In genomic region chr7:44601646-44602045, GRCm38 (mm10) we compare ENCODE assay signal across 15 mouse cellular contexts. TPM values are rescaled to one million over a fixed set of nuclear protein-coding genes. Genes with fewer than 3 reads are reported as not detected.
A peak's percentile ranks its signal among the peaks of the same experiment; 100 is the strongest.
DNase-seq lines count a peak whose midpoint lies in the region; ATAC-seq lines count a peak whose summit lies in the region.
"Had no signal": no experiment of that assay in that cellular context is flagged by ENCODE, and none has a peak within 500 bp of the region (broad histone marks: within the 10 kb centered on the region; RNA-seq: fewer than 3 reads in every experiment).

No protein-coding gene starts in this region.

- H3K9me3 ChIP-seq in heart, embryonic 10.5 days = no peaks in the 10 kb centered on the region
- H3K9me3 ChIP-seq in neural tube, embryonic 12.5 days = no peaks in the 10 kb centered on the region
- no peaks in the 10 kb centered on the region for H3K9me3 ChIP-seq in forebrain, embryonic 13.5 days (replicated peaks)
- H3K9me3 ChIP-seq: limb, embryonic 12.5 days; liver, embryonic 15.5 days; megakaryocyte, embryonic 14.5 days had no signal

- H3K27me3 ChIP-seq in heart, embryonic 10.5 days (ENCODE audit: insufficient read depth, poor library complexity, severe bottlenecking) = peaks cover 86% of the 10 kb centered on the region
- peaks cover 33% of the 10 kb centered on the region for H3K27me3 ChIP-seq in neural tube, embryonic 12.5 days (replicated peaks)
- H3K27me3 ChIP-seq in forebrain, embryonic 13.5 days = peaks cover 69% of the 10 kb centered on the region

- peaks cover 21% of the 10 kb centered on the region for H3K4me1 ChIP-seq in heart, embryonic 10.5 days
- H3K4me1 ChIP-seq in neural tube, embryonic 12.5 days = peaks cover 31% of the 10 kb centered on the region
- peaks cover 37% of the 10 kb centered on the region for H3K4me1 ChIP-seq in forebrain, embryonic 13.5 days
- H3K4me1 ChIP-seq: liver, embryonic 15.5 days had no signal

- H3K36me3 ChIP-seq in heart, embryonic 10.5 days = no peaks in the 10 kb centered on the region
- no peaks in the 10 kb centered on the region for H3K36me3 ChIP-seq in neural tube, embryonic 12.5 days
- H3K36me3 ChIP-seq in forebrain, embryonic 13.5 days (ENCODE audit: poor library complexity, severe bottlenecking) = no peaks in the 10 kb centered on the region
- H3K36me3 ChIP-seq: limb, embryonic 12.5 days; liver, embryonic 15.5 days had no signal

- H3K4me2 ChIP-seq in neural tube, embryonic 12.5 days (replicated peaks) = peak overlapping the region; percentile 57
- H3K4me2 ChIP-seq in forebrain, embryonic 13.5 days = no peak overlapping the region
- H3K4me2 ChIP-seq: limb, embryonic 12.5 days; liver, embryonic 15.5 days had no signal

- 0 out of 2 replicates have a peak overlapping the region, but pooled peaks have one; percentile 36 for H3K27ac ChIP-seq in heart, embryonic 10.5 days
- H3K27ac ChIP-seq in neural tube, embryonic 12.5 days = no peak overlapping the region
- H3K27ac ChIP-seq in forebrain, embryonic 13.5 days = no peak overlapping the region
- H3K27ac ChIP-seq: limb, embryonic 12.5 days; liver, embryonic 15.5 days had no signal

- no peak for DNase-seq in heart, embryonic 10.5 days (ENCODE audit: low spot score)
- DNase-seq in heart, adult 18-20 months = no peak
- DNase-seq in neural tube, embryonic 10.5 days (ENCODE audit: extremely low spot score, low spot score) = no peak
- no peak for DNase-seq in testis, postnatal 14 days (ENCODE audit: low spot score)
- DNase-seq in adrenal gland, adult 2 months = no peak
- DNase-seq: adrenal gland, postnatal 36 days; kidney, adult 8-10 months; lung, postnatal 10 days; thymus, adult 18-20 months had no signal

- no peak overlapping the region for H3K4me3 ChIP-seq in heart, embryonic 10.5 days
- H3K4me3 ChIP-seq in neural tube, embryonic 12.5 days = no peak overlapping the region
- no peak overlapping the region for H3K4me3 ChIP-seq in forebrain, embryonic 13.5 days
- H3K4me3 ChIP-seq: erythroblast, embryonic 14.5 days; limb, embryonic 12.5 days; liver, embryonic 15.5 days; megakaryocyte, embryonic 14.5 days had no signal

- H3K9ac ChIP-seq in neural tube, embryonic 12.5 days = peak overlapping the region; percentile 47; the same call in 1 of the 2 replicates
- 0 out of 2 replicates have a peak overlapping the region, but pooled peaks have one; percentile 34 for H3K9ac ChIP-seq in forebrain, embryonic 13.5 days
- H3K9ac ChIP-seq: limb, embryonic 12.5 days; liver, embryonic 15.5 days had no signal

- no peak for ATAC-seq in neural tube, embryonic 12.5 days (ENCODE audit: low FRiP score, low read depth)
- ATAC-seq in forebrain, embryonic 13.5 days = no peak

- 10% methylated on average over 19 of the region's 19 CpGs for WGBS in heart, embryonic 10.5 days
- WGBS in neural tube, embryonic 12.5 days = 20% methylated on average over 19 of the region's 19 CpGs
- 15% methylated on average over 19 of the region's 19 CpGs for WGBS in forebrain, embryonic 13.5 days

RNA-seq across cellular contexts. Expression of gene Kcnc3, which starts 11.2 kb away (rescaled TPM):
- polyA plus RNA-seq in heart, embryonic 10.5 days (2016; fragmentation: Nextera tagmentation; extraction: Ambion mirVana) = 0.02 and 0.24 TPM in 2 replicates
- 1 to 10 TPM; 2.4 to 2.6 TPM for total RNA-seq in heart, adult 18-20 months (2021)
- polyA plus RNA-seq in neural tube, embryonic 12.5 days (2016; fragmentation: Nextera tagmentation; extraction: Ambion mirVana) = 2.6 and 3.7 TPM in 2 replicates
- polyA plus RNA-seq in forebrain, embryonic 13.5 days (2015; fragmentation: Nextera tagmentation; extraction: Ambion mirVana) = 2.1 and 2.4 TPM in 2 replicates
- total RNA-seq in adrenal gland, adult 2 months (2021) = 1 to 10 TPM; 4.4 to 4.8 TPM
- polyA plus RNA-seq in adrenal gland, adult 2 months (2012; rRNA removed) = 7.2 and 8.8 TPM in 2 replicates

RNA-seq across cellular contexts. Expression of gene Napsa, which starts 29.5 kb away (rescaled TPM):
- 0.64 TPM in 1 of 2 replicates, not detected in the other for polyA plus RNA-seq in heart, embryonic 10.5 days (2016; fragmentation: Nextera tagmentation; extraction: Ambion mirVana)
- total RNA-seq in heart, adult 18-20 months (2021) = 1 to 10 TPM in 1 of 2 experiments, under 1 TPM in 1; 0.82 to 4.4 TPM
- polyA plus RNA-seq in neural tube, embryonic 12.5 days (2016; fragmentation: Nextera tagmentation; extraction: Ambion mirVana) = 0.74 and 1.5 TPM in 2 replicates
- 0.53 and 0.57 TPM in 2 replicates for polyA plus RNA-seq in forebrain, embryonic 13.5 days (2015; fragmentation: Nextera tagmentation; extraction: Ambion mirVana)
- 1 to 10 TPM in 1 of 2 experiments, under 1 TPM in 1; 0.55 to 1.3 TPM for total RNA-seq in adrenal gland, adult 2 months (2021)
- 2.2 TPM in 2 replicates for polyA plus RNA-seq in adrenal gland, adult 2 months (2012; rRNA removed)

RNA-seq across cellular contexts. Expression of gene Nr1h2, which starts 47.9 kb away (rescaled TPM):
- 59.9 and 65.3 TPM in 2 replicates for polyA plus RNA-seq in heart, embryonic 10.5 days (2016; fragmentation: Nextera tagmentation; extraction: Ambion mirVana)
- total RNA-seq in heart, adult 18-20 months (2021) = 10 to 100 TPM; 43.9 to 47.3 TPM
- 69.5 and 71.2 TPM in 2 replicates for polyA plus RNA-seq in neural tube, embryonic 12.5 days (2016; fragmentation: Nextera tagmentation; extraction: Ambion mirVana)
- polyA plus RNA-seq in forebrain, embryonic 13.5 days (2015; fragmentation: Nextera tagmentation; extraction: Ambion mirVana) = 76.0 and 76.2 TPM in 2 replicates
- 100 to 1,000 TPM; 106 to 125 TPM for total RNA-seq in adrenal gland, adult 2 months (2021)
- 305 and 306 TPM in 2 replicates for polyA plus RNA-seq in adrenal gland, adult 2 months (2012; rRNA removed)

RNA-seq across cellular contexts. Expression of gene Pold1, which starts 53.0 kb away (rescaled TPM):
- polyA plus RNA-seq in heart, embryonic 10.5 days (2016; fragmentation: Nextera tagmentation; extraction: Ambion mirVana) = 96.8 and 101 TPM in 2 replicates
- 10 to 100 TPM; 12.6 to 16.2 TPM for total RNA-seq in heart, adult 18-20 months (2021)
- 65.2 and 66.4 TPM in 2 replicates for polyA plus RNA-seq in neural tube, embryonic 12.5 days (2016; fragmentation: Nextera tagmentation; extraction: Ambion mirVana)
- 77.8 and 89.7 TPM in 2 replicates for polyA plus RNA-seq in forebrain, embryonic 13.5 days (2015; fragmentation: Nextera tagmentation; extraction: Ambion mirVana)
- total RNA-seq in adrenal gland, adult 2 months (2021) = 10 to 100 TPM in 1 of 2 experiments, 1 to 10 TPM in 1; 8.0 to 17.3 TPM
- polyA plus RNA-seq in adrenal gland, adult 2 months (2012; rRNA removed) = 27.3 and 31.0 TPM in 2 replicates
